Mouse (Mus musculus): Measurements from ENCODE around the gene Ropn1.
"Not testable (repeated sequence)": the region's sequence is repeated elsewhere in the genome, so short reads cannot be mapped to it uniquely, and the experiment has no call there.

Gene Ropn1

DNA sequence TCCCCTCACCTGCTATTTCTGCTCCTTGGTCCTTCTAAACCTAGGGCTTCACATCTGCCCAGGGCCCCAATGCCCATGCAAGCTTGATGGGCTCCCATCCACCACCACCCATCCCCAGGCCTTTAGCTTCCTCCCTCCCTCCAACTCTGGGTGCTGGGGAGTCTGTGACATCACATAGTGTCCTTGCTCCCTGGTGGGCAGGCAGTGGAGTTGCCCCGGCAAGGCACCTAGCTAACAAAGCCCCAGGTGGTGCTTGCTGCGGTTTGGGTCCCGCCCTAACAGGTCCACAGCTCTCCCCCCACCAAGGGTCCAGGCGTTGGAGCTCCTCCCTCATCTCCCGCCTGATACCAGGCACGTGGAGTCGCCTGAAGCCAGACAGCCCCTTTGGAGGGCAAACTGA lies at the start of gene Ropn1:
Gene Ropn1, plus strand, starts transcription at position 301 of the 400 bp plus-strand sequence.
- DNase-seq (ENCODE audit: low read depth in 1 of 2, low spot score in 2 of 2) = no peak

DNA sequence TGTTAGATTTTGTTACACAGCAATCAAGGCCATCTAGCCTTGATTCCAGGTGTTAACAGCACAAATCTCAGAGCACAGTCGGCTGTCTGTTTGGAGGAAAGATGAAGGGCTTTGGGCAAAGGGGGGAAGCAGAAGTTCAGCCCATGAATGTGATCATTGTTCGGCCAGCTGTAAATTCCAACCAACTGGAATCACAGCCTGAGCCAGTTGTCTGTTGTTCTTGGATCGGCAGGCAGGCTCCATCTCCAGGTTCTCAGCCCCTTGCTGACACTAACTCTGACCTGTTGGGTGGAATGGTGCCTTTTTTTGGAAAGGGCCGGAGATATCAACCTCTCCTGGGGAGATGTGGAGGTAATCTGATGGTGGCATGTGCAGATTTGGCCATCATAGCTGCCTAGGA lies 47.8 kb upstream of the Ropn1 start:
- DNase-seq (ENCODE audit: low read depth in 1 of 2, low spot score in 2 of 2) = no peak

DNA sequence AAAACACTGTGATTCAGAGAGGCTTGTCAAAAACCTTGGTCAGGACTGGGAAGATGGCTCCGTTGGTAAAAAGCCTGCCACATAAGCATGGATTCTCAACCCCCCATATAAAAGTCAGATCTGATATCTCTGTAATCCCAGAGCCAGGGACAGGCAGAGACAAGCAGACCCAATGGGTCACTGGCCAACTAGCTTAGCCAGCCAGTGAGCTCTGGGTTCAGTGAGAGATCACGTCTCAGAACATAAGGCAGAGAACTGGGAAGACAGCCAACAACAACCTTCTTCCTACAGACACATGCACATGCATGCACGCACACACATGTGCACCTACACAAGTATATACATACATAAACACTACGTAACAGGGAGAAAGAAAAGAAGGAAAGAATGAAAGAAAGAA lies 46.6 kb upstream of the Ropn1 start:
- DNase-seq (ENCODE audit: low read depth in 1 of 2, low spot score in 2 of 2) = no peak

DNA sequence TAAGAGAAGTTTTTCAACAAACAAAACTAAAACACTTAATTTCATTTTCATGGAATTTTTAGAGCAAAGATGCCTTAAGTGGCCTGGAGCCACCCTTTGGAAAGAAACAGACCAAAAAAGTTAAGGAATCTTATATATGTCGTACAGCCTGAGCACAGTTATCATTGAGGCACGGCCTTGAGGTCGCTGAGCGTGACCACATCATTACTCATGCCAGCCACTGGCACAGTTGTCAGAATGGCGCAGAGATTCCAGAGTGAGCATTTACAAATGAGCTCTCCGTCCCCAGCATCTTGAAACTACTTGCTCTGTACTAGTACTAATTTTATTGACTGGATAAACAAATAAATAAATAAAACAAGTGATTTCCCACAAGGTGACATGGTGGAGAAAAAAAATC lies 45.9 kb upstream of the Ropn1 start:
- DNase-seq (ENCODE audit: low read depth in 1 of 2, low spot score in 2 of 2) = no peak

DNA sequence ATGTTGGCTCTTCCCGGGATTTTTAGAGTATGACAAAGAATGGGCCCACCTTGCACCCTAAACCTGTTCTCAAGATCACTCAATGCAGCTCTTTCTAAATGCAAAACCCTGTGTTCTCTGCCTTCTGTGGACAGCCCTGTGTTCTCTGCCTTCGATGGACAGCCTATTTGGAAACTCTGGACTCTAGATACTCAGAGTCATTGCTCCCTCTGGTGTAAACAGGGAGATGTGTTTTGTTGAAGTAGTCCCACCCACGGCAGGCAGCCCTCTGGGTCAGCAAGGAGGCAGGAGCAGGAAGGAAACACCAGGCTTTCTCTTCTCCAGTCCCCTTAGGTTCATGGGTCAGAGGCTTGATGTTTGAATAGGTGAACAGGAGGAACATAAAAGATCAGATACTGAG lies 44.0 kb upstream of the Ropn1 start:
- no peak for DNase-seq (ENCODE audit: low read depth in 1 of 2, low spot score in 2 of 2)

DNA sequence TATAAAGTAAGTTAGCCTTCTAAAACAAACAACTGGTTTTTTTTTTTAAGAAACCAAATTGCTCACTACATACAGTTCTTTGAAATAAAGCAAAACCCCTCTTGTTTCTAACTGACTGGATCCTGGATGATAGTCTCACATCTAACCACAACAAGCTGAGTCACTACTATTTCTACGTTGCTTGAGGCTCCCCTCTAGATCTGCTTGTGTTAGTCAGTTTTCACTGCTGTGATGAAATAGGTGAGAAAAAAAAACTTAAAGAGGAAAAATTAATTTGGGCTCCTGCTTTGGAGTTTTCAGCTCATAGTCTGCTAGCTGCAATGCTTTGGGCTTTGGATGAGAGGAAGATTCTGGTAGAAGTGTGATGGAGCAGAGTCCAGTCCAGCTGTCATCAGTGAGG lies 39.6 kb upstream of the Ropn1 start:
- no peak for DNase-seq (ENCODE audit: low read depth in 1 of 2, low spot score in 2 of 2)

DNA sequence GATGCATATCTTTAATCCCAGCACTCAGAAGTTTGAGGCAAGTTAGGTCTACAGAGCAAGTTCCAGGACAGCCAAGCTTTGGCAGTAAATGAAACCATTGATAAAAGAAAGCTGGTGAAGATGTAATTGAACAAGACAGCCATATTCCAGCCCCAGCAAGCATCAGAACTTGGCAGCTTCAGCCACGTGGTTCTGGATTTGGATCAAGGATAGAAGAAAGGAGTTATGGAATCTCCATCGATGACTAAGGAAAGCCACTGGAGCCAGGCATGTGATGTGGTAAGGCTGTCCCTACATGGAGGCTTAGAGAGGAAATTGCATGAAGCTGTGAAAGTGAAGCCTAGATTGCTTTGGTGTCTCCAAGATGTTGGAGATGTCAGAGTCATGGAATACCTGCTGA lies 35.7 kb upstream of the Ropn1 start:
- no peak for DNase-seq (ENCODE audit: low read depth in 1 of 2, low spot score in 2 of 2)

DNA sequence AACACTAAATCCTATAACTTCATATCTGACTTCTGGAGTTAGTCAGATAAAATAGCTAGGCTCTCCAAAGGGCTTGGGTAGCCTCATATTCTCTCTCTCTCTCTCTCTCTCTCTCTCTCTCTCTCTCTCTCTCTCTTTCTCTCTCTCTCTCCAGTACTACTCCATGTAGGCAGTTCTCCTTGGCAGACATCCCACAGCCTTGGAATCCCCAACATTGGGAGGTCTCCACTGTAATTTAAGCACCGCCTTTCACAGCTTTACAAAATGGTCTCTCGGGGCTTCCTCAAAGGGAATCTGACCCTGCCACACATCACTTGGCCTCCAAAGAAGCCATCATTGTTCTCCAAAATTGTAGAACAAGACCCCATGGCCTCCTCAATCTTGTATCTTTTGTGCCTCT lies 22.1 kb upstream of the Ropn1 start:
- DNase-seq (ENCODE audit: low read depth in 1 of 2, low spot score in 2 of 2) = no peak

DNA sequence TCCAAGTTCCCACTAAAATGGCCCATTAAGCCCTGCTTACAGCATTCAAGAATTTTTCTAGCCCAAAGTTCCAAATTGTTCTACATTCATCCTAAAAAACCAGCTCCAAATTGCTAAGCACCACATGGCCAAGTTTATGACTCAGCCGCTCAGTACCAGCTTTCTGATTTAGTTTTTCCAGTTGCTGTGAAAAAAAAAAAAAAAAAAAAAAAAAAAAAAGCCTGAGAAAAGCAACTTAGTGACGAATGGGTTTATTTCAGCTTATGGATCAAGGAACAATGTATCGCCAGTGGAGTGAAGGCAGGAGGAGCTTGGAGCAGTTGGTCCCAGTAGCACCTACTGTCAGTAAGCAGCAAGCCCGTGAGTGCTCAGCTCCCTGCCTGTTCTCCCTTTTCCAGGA lies 21.3 kb upstream of the Ropn1 start:
- no peak for DNase-seq (ENCODE audit: low read depth in 1 of 2, low spot score in 2 of 2)

DNA sequence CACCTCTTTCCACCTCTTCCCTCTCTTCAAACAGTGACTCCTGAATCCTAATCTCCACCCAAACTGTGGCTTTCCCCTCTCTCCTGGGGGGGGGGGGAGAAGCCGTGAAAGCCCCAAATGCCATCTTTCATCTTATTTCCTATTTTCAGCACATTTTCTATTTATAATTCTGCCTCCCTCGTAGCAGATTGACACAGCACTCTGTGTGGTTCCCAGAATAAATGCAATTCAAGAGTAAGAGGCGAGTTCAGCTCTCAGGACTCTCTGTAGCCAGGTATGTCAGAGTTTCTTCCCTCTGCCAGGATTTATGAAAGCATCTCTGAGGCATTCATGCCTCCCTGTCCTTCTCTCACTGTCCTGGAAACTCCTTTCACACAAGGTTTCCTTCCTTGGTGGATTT lies 14.2 kb upstream of the Ropn1 start:
- no peak for DNase-seq (ENCODE audit: low read depth in 1 of 2, low spot score in 2 of 2)

DNA sequence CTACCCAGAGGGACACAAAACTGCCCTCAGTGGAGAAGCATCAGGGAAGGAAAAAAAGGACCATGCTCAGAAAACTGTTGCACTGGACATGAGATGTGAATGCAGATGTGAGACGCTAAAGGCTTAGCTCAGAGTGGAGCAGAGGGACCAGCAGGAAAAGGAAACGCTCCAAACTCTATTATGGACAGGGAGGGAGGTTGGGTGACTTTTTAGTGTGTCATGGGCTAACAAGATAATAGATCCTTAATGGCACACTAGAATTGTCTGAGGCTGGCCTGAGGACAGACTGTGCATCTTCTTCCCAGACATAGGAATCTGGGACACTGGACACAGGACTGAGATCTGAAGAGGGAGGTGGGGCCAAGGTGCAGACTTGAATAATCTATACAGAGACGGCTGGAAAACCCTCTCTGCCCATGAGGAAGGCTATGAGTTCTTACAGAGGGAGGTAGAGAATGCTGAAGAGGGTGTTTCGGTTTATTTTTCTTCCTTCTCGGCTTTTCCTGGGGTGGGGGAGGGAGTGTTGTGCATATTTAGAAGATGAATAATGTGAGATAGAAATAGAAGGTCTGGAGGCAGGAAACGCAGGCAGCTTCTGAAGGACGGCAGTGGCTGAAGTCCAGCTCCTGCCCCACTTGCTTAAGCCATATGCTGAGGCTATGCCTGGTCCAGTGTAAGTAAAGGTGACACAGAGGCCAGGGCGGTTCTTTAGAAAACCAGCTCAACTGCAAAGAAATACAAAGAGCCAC lies 6.0 kb upstream of the Ropn1 start:
- no peak for DNase-seq (ENCODE audit: low read depth in 1 of 2, low spot score in 2 of 2)

DNA sequence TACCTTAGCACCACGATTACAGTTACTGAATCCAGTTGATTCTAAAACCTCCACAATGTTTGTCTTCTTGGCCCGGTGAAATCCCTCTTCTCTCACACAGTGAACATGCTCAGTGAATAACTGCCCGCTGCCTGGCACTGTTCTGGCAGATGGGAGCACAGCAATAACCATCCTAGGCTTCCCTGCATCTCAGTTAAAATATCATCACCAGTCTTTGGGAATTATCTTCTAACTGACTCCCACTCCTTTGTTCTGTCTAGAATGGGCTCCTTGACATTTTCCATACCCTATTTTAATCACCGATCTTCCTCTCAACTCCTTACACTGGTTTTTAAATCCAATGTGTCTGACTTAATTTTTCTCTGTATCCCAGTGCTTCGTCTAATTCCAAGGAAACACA lies 3.3 kb downstream of the Ropn1 start:
- no peak for DNase-seq (ENCODE audit: low read depth in 1 of 2, low spot score in 2 of 2)

DNA sequence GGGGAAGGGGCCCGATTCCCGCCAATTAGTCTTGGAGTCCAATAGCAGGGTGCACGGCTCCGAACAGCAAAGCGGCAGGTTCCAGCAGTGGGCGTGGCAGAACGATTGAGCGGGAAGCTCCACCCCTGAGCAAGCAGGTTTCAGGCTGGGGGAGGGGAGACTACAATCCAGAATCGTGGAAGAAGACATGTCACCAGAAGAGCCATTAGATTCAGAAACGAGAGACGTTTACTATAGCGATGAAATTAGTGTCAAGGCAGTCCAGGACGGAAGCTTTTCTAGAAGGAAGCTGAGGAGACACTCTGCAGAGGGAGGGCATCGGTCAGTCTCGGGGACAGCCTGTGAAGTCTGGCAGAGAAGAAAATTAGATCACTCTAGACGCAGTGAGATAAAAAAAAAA lies 7.8 kb downstream of the Ropn1 start:
- not testable (repeated sequence) for DNase-seq (ENCODE audit: low read depth in 1 of 2, low spot score in 2 of 2)

DNA sequence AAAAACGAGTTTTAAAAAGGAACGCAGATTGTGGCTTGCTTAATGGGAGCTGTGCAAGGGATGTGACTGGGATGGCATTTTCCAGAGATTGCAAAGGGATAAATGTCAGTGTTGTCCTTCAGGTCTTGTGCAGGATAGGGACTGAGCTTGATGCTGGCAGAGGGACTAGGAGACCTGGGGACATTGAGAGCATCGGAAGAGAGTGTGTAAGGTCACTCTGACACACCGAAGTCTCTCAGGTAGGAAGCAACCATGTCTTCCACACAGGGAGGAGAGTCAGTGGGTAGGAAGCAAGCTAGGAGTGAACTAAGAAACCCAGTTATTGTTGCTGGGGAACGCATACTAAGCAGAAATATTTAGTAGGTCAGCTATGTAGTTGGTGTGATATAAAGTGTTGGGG lies 8.3 kb downstream of the Ropn1 start:
- DNase-seq (ENCODE audit: low read depth in 1 of 2, low spot score in 2 of 2) = no peak

DNA sequence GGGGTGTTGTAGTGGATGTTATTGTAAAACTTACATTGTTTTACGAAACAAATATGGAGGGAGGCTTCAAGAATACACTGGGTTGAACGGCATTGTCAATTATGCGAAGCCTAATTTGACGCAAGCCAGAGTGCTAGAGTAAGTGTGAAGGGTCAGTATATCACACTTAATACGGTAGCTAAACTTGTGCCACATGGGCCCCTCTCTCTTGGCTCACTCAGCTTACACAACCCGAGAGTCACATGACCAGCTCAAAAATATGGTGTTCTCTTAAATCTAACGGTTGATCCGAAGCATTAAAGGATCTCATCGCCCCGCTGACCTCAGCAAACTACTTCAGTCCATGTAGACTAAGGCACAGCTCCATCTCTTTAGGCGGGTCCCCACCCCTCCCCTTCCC lies 8.7 kb downstream of the Ropn1 start:
- DNase-seq (ENCODE audit: low read depth in 1 of 2, low spot score in 2 of 2) = no peak

DNA sequence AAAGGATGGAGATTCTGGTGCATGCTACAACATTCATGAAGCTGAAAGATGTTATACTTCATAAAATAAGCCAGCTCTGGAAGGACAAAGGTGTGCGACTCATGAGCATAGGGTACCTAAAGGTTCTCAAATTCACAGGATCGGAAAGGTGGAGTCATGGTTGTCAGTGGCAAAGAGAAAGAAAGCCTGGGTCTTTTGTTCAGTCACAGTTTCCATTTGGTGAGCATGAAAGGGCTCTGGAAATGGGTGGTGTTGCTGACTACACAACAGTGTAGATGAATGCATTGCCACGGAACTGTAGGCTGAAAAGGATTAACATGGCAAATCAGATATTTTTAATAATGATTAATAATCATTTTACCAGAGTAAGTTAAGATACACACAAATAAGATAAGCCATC lies 14.8 kb downstream of the Ropn1 start:
- DNase-seq (ENCODE audit: low read depth in 1 of 2, low spot score in 2 of 2) = no peak

DNA sequence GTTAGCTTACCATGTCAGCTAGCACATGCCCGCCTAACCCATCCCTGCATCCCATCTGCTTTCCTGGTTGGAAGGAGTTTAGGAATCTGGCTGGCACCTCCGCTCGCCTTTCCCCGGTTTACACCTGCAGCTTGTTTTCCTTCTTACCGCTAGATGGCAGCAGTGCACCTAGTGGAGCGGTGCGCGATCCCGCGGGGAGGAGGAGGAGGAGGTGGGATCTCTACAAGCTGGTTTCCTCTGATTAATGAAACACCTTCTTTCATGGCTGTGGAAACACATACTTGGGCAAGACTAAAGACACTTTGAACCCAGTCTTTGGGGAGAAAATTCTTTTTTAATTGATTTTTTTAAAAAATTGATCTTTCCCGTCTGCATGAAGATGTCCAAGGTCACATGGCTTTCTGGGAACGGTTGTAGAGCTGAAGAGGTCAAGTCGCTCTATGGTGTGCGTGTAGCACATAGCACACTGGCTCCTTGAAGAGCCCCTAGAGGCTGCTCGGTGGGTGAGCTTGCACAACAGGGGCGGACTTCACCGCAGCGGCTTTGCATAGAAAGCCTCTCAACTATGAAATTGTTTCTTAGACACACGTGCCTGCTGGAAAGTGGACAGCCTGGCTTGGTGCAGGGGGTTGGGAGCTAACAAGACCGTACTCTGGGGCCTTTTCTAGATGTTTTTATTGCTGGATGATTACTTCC lies 17.5 kb downstream of the Ropn1 start:
- peak in 1 of 2 experiments; percentile 30 for DNase-seq (ENCODE audit: low read depth in 1 of 2, low spot score in 2 of 2)

DNA sequence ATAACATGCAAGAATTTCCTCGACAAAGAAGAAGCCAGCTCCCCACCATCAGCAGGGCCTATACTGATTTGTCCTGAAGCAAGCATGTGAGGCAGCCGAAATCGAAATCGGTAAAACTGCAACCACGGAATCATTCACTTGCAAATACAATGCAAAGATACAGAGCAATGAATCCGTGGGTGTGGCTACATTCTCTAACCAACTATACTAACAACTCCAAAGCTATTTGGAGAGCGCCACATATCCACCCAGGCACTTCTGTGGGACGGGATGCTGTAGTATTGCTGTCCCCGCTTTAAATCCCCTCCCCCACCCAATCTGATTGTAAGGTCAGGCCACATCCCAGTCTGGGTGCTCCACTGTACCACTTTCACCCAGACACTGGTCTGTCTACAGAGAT lies 18.6 kb downstream of the Ropn1 start:
- no peak for DNase-seq (ENCODE audit: low read depth in 1 of 2, low spot score in 2 of 2)

DNA sequence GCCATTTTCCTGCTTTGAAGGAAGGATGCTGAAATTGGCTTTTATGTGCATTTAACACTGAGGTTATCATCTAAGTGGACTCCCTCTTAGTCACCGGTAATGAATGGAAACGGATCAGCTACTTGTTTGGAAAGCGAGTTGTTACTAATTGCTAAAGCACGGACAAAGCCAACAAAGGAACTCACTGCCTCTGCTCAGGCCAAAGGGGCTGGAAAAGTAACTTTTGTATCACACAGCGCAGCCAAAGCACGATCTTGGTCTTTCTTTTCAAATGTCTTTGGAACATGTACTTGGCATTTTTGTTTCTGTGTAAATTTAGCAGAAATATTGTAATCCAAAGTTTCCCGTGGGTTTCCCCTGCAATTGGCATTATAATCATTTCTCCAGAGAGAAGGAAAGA lies 22.2 kb downstream of the Ropn1 start:
- no peak for DNase-seq (ENCODE audit: low read depth in 1 of 2, low spot score in 2 of 2)

DNA sequence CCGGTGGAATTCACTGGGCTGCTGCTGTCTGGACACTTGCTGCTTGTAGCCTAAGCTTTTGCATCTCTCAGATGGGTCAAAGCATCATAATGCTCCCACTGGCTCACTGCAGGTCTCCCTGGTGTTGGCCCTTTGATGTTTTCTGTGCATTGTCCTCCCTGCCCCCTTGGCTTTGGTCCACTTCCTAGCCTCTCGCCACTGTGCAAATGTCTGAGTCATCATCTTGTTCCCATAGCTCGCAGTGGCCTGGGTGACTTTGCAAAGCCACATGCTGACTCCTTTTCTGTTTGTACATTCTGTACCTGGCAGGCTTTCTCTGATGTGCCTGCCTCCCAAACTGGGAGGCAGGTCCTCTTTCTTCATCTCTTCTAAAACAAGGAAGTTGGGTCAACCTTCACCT lies 23.1 kb downstream of the Ropn1 start:
- DNase-seq (ENCODE audit: low read depth in 1 of 2, low spot score in 2 of 2) = no peak

DNA sequence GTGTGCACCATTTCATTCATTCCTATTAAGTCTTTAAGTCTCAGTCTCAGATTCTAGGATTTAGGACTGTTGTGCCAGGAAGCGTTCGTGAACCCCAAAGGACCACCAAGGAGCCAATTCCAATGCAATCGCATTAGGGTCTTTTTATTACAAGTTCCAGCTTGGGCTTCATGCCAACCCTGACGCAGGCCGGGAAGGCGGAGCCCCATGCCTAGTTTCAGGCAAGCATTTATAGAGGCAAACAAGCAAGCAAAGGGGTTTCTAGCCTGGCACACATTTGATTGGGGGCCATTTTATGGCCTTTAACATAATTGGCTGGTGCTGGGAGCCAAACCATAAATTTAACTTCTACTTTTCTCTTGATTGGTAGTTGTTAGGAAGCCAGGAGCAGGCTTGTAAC lies 24.6 kb downstream of the Ropn1 start:
- no peak for DNase-seq (ENCODE audit: low read depth in 1 of 2, low spot score in 2 of 2)

DNA sequence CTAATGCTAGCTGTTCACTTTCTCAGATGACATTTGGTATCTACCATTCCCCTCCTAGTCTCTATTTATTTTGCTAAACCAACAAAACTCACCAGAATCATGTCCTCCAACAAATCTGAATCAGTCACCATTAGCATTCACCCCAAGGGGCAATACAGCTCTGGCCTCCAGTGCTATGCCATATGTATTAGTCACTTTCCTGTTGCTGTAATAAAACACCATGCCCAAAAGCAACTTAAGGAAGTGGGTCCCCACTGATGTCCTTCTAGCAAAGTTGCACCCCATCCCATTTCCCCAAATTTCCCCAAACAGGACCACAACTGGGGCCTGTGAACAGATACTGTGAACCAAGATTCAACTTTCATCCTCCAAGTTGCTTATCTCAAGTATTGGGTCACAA lies 32.1 kb downstream of the Ropn1 start:
- no peak for DNase-seq (ENCODE audit: low read depth in 1 of 2, low spot score in 2 of 2)

DNA sequence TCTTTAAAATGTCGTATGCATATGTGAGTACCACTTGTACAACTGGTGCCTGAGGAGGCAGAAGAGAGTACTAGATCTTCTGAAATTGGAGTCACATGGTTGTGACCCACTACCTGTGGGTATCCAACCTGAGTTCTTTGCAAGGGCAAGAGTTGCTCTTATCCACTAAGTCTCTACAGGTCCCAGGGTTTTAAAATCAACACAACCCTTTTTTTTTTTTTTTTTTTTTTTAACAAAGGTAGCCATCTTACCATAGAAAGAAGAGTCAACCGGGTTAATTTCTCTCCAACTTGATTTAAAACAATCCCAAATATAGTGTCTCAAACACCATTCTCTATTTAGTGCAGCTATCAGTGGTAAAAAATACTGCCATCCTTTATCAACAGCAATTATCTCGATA lies 40.2 kb downstream of the Ropn1 start:
- DNase-seq (ENCODE audit: low read depth in 1 of 2, low spot score in 2 of 2) = no peak
